Mouse (Mus musculus) embryonic facial prominence, embryonic 15.5 days (tissue): ENCODE results near the gene 2410015M20Rik. TPM values are rescaled to one million over a fixed set of nuclear protein-coding genes. Genes with fewer than 3 reads are reported as not detected.
"Not testable (repeated sequence)": the region's sequence is repeated elsewhere in the genome, so short reads cannot be mapped to it uniquely, and the experiment has no call there.

Experiments
- ATAC-seq: fragments of 200-750 bp; cut with Nextera tagmentation; 2 replicates; pipeline ENCODE4 v1.8.0; 2017; ENCODE audit warnings: low read depth, moderate TSS enrichment; ENCODE audit not compliant: insufficient number of reproducible peaks, low FRiP score, low TSS enrichment
- H3K27ac ChIP-seq: fragments of 300-500 bp; sonication (generic); replicated peaks from 2 replicates; pipeline ENCODE4 v1.5.1; 2015; ENCODE audit warnings: mild to moderate bottlenecking, inconsistent platforms
- H3K27me3 ChIP-seq: fragments of 300-500 bp; sonication (generic); 2 replicates; pipeline ENCODE4 v1.6.1; 2015; ENCODE audit warnings: inconsistent platforms
- H3K36me3 ChIP-seq: fragments of 300-500 bp; sonication (generic); 2 replicates; pipeline ENCODE4 v1.6.1; 2015; ENCODE audit warnings: mild to moderate bottlenecking, inconsistent platforms
- H3K4me1 ChIP-seq: fragments of 300-500 bp; sonication (generic); 2 replicates; pipeline ENCODE4 v1.6.1; 2015; ENCODE audit warnings: inconsistent platforms
- H3K4me2 ChIP-seq: fragments of 300-500 bp; sonication (generic); replicated peaks from 2 replicates; pipeline ENCODE4 v1.6.1; 2015; ENCODE audit warnings: mild to moderate bottlenecking, inconsistent platforms
- H3K4me3 ChIP-seq: fragments of 300-500 bp; sonication (generic); replicated peaks from 2 replicates; pipeline ENCODE4 v1.5.1; 2015; ENCODE audit warnings: mild to moderate bottlenecking, inconsistent platforms
- H3K9ac ChIP-seq: fragments of 300-500 bp; sonication (generic); 2 replicates; pipeline ENCODE4 v1.6.1; 2015; ENCODE audit warnings: inconsistent platforms
- H3K9me3 ChIP-seq: fragments of 300-500 bp; sonication (generic); replicated peaks from 2 replicates; pipeline ENCODE4 v1.6.1; 2016; ENCODE audit warnings: inconsistent platforms
- WGBS: fragments of 180-500 bp; shearing (Covaris S2); methylation state at CpG from one replicate; pipeline ENCODE4 v1.1.7; 2015; 5-methylcytosine and 5-hydroxymethylcytosine counted together
- polyA plus RNA-seq: library from polyadenylated mRNA; unstranded; fragments of >200 nt; fragmentation: Nextera tagmentation; extraction: Ambion mirVana; gene quantifications from 2 replicates; pipeline ENCODE4 v1.2.1, GENCODE M21; 2015

Gene 2410015M20Rik
- 262 and 270 TPM in 2 replicates for polyA plus RNA-seq

GRCm38 (mm10) chr17:56609452-56610171, at the start of gene 2410015M20Rik:
Gene 2410015M20Rik, minus strand, starts transcription at chr17:56609771.
- peak; percentile 86 for ATAC-seq
- Histone ChIP-seq H3K4me3 (peak within 1 kb of the TSS; percentile 52), H3K4me2 (peak within 1 kb of the TSS; percentile 81), H3K27ac (peak within 1 kb of the TSS; percentile 73), H3K36me3 (peaks cover 37% of the 10 kb centered on the region), H3K9ac (peak within 1 kb of the TSS; percentile 53), H3K27me3 (no peaks in the 10 kb centered on the region), H3K4me1 (peaks cover 26% of the 10 kb centered on the region), H3K9me3 (no peaks in the 10 kb centered on the region)
- WGBS = under 1% methylated on average over 44 of the region's 44 CpGs

GRCm38 (mm10) chr17:56656171-56656570, 46.6 kb upstream of the 2410015M20Rik start:
- H3K36me3 ChIP-seq = no peaks in the 10 kb centered on the region
- H3K4me3 ChIP-seq = no peak overlapping the region
- no peaks in the 10 kb centered on the region for H3K4me1 ChIP-seq
- no peak overlapping the region for H3K4me2 ChIP-seq
- no peak overlapping the region for H3K9ac ChIP-seq
- 82% methylated on average over 6 of the region's 6 CpGs for WGBS
- ATAC-seq = no peak
- no peaks in the 10 kb centered on the region for H3K27me3 ChIP-seq
- H3K27ac ChIP-seq = no peak overlapping the region
- H3K9me3 ChIP-seq = no peaks in the 10 kb centered on the region

- Histone ChIP-seq H3K36me3 (no peaks in the 10 kb centered on the region), H3K9me3 (no peaks in the 10 kb centered on the region), H3K27me3 (no peaks in the 10 kb centered on the region), H3K4me1 (no peaks in the 10 kb centered on the region), H3K4me3 (no peak overlapping the region), H3K27ac (no peak overlapping the region), H3K4me2 (no peak overlapping the region), H3K9ac (no peak overlapping the region)
- ATAC-seq = no peak
- WGBS = 79% methylated on average over 3 of the region's 3 CpGs
Measured at GRCm38 (mm10) chr17:56655311-56655710, 45.7 kb upstream of the 2410015M20Rik start.

GRCm38 (mm10) chr17:56654771-56655170, 45.2 kb upstream of the 2410015M20Rik start:
- Histone ChIP-seq H3K9me3 (no peaks in the 10 kb centered on the region), H3K4me3 (no peak overlapping the region), H3K4me1 (no peaks in the 10 kb centered on the region), H3K27ac (no peak overlapping the region), H3K9ac (no peak overlapping the region), H3K36me3 (no peaks in the 10 kb centered on the region), H3K27me3 (no peaks in the 10 kb centered on the region), H3K4me2 (no peak overlapping the region)
- WGBS = 64% methylated on average over 2 of the region's 2 CpGs
- ATAC-seq = no peak

- Histone ChIP-seq H3K9me3 (no peaks in the 10 kb centered on the region), H3K27ac (no peak overlapping the region), H3K27me3 (no peaks in the 10 kb centered on the region), H3K36me3 (no peaks in the 10 kb centered on the region), H3K4me2 (no peak overlapping the region), H3K4me3 (no peak overlapping the region), H3K4me1 (no peaks in the 10 kb centered on the region), H3K9ac (no peak overlapping the region)
- WGBS = 30% methylated on average over 10 of the region's 10 CpGs
- ATAC-seq = no peak
Measured at GRCm38 (mm10) chr17:56651801-56652200, 42.2 kb upstream of the 2410015M20Rik start.

- no peak for ATAC-seq
- Histone ChIP-seq H3K9me3 (no peaks in the 10 kb centered on the region), H3K4me2 (no peak overlapping the region), H3K4me1 (no peaks in the 10 kb centered on the region), H3K4me3 (no peak overlapping the region), H3K27ac (no peak overlapping the region), H3K9ac (no peak overlapping the region), H3K27me3 (no peaks in the 10 kb centered on the region), H3K36me3 (no peaks in the 10 kb centered on the region)
- 48% methylated on average over 12 of the region's 13 CpGs for WGBS
Measured at GRCm38 (mm10) chr17:56647546-56647945, 38.0 kb upstream of the 2410015M20Rik start.

- Histone ChIP-seq H3K9ac (no peak overlapping the region), H3K27ac (no peak overlapping the region), H3K4me3 (no peak overlapping the region), H3K4me1 (no peaks in the 10 kb centered on the region), H3K9me3 (no peaks in the 10 kb centered on the region), H3K27me3 (no peaks in the 10 kb centered on the region), H3K36me3 (no peaks in the 10 kb centered on the region), H3K4me2 (no peak overlapping the region)
- ATAC-seq = no peak
- 73% methylated on average over 4 of the region's 4 CpGs for WGBS
Measured at GRCm38 (mm10) chr17:56643237-56643636, 33.7 kb upstream of the 2410015M20Rik start.

- Histone ChIP-seq H3K4me1 (no peaks in the 10 kb centered on the region), H3K27me3 (no peaks in the 10 kb centered on the region), H3K4me2 (no peak overlapping the region), H3K9me3 (no peaks in the 10 kb centered on the region), H3K4me3 (no peak overlapping the region), H3K36me3 (no peaks in the 10 kb centered on the region), H3K9ac (no peak overlapping the region), H3K27ac (no peak overlapping the region)
- WGBS = 75% methylated on average over 6 of the region's 6 CpGs
- ATAC-seq = no peak
Measured at GRCm38 (mm10) chr17:56634023-56634422, 24.5 kb upstream of the 2410015M20Rik start.

GRCm38 (mm10) chr17:56631807-56632206, 22.2 kb upstream of the 2410015M20Rik start:
- H3K4me1 ChIP-seq = peaks cover 10% of the 10 kb centered on the region
- H3K4me2 ChIP-seq = no peak overlapping the region
- H3K36me3 ChIP-seq = no peaks in the 10 kb centered on the region
- H3K27me3 ChIP-seq = no peaks in the 10 kb centered on the region
- ATAC-seq = no peak
- WGBS = 43% methylated on average over 4 of the region's 4 CpGs
- H3K9me3 ChIP-seq = no peaks in the 10 kb centered on the region
- no peak overlapping the region for H3K27ac ChIP-seq
- H3K9ac ChIP-seq = no peak overlapping the region
- no peak overlapping the region for H3K4me3 ChIP-seq

GRCm38 (mm10) chr17:56629800-56630781, 20.5 kb upstream of the 2410015M20Rik start:
- not testable (repeated sequence) for H3K4me3 ChIP-seq, H3K27ac ChIP-seq, H3K4me2 ChIP-seq, ATAC-seq, H3K9me3 ChIP-seq, H3K36me3 ChIP-seq, H3K27me3 ChIP-seq, H3K9ac ChIP-seq
- WGBS = 87% methylated on average over 27 of the region's 27 CpGs
- peaks cover 22% of the 10 kb centered on the region for H3K4me1 ChIP-seq

- peak within 1 kb of the TSS; percentile 93 for H3K4me2 ChIP-seq
- no peaks in the 10 kb centered on the region for H3K27me3 ChIP-seq
- H3K27ac ChIP-seq = peak within 1 kb of the TSS; percentile 86
- H3K4me1 ChIP-seq = peaks cover 28% of the 10 kb centered on the region
- H3K36me3 ChIP-seq = peaks cover 13% of the 10 kb centered on the region; the same call in 1 of the 2 replicates
- peak within 1 kb of the TSS; percentile 93 for H3K4me3 ChIP-seq
- H3K9ac ChIP-seq = peak within 1 kb of the TSS; percentile 21
- no peak for ATAC-seq
- WGBS = 7% methylated on average over 26 of the region's 26 CpGs
- H3K9me3 ChIP-seq = no peaks in the 10 kb centered on the region
Measured at GRCm38 (mm10) chr17:56627530-56628277, 18.1 kb upstream of the 2410015M20Rik start, which contains the start of gene Catsperd. Gene Catsperd, plus strand, starts transcription at chr17:56628143.
